Mouse (Mus musculus) c-Kit-positive CD71-positive TER-119-negative erythroid progenitor cells, embryonic 14.5 days (primary cell): Measurements from ENCODE around the gene Yeats2.

Experiments used
- DNase-seq: peaks from one replicate; pipeline ENCODE4 v3.0.0-alpha.2; 2013; ENCODE audit warnings: low read depth

Yeats2 gene

DNA sequence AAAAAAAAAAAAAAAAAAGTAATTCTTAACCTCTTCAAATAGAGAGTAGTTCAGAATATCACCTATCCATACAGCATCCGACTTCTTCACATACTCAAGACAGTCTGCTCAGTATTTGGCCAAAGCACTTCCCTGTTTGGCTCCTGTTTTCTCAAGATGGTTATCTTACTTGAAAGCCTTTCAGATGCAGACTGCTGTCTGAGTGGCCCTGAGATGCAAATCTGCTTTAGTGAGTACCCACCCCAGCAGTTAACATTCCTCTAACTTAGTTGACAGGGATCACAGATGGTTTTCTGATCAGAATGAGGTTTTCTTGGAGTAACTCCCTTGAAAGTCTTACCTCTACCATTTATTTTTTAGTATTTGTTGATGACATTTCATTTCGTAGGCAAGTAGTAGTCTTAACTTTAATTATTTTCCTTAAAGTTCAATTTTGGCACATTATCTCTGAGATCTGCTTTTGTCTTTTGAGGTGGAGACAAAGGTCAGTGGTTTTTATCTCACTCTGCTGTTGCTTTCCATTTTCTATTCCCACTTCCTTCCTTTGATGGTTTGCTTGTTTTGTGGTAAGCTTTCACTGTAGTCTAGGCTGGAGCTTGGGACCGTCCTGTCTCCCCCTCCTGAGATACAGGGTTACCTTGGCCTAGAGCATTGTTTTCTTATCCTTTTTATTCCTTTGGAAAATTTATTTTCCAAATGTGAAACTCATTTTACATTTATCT is 50.5 kb downstream of the Yeats2 start:
- DNase-seq = no peak

DNA sequence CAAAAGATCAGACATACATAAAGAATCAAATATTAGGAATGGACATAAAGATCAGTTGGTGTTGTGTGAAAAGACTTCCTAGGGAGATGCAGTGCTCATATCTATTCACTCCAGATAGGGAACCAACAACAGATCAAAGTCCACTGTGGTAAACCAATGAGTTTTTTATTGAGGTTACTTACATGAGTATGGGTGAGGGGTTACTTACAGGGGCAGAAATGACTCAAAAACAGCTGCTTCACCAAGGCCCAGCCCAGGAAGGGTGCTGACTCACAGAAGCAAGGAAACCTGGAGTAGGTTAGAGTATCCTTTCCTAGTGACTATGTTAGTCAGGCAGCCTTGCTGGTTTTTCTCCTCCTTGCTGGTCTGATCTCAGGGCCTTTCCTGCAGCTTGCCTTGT is 51.2 kb downstream of the Yeats2 start:
- DNase-seq = no peak

GRCm38 (mm10) chr16:20195546-20195945 is 54.7 kb downstream of the Yeats2 start:
- no peak for DNase-seq

DNA sequence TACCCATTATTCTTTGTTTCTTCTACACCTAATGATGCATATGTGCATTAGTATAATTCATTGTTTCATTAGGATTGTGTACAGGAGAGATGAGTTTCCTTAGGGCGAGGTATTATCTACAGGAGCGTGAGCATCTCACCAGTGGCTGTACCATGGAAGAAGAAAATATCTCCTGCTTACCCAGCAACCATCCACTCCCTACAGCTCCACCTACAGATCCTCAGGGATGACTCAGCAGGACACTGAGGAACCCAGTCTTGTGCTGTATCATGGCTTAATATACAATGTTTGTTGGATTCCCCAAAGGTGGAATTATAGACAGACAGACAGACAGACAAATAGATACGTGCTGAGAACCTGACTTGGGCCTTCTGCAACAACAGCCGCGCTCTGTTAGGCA is 56.1 kb downstream of the Yeats2 start:
- DNase-seq = no peak

DNA sequence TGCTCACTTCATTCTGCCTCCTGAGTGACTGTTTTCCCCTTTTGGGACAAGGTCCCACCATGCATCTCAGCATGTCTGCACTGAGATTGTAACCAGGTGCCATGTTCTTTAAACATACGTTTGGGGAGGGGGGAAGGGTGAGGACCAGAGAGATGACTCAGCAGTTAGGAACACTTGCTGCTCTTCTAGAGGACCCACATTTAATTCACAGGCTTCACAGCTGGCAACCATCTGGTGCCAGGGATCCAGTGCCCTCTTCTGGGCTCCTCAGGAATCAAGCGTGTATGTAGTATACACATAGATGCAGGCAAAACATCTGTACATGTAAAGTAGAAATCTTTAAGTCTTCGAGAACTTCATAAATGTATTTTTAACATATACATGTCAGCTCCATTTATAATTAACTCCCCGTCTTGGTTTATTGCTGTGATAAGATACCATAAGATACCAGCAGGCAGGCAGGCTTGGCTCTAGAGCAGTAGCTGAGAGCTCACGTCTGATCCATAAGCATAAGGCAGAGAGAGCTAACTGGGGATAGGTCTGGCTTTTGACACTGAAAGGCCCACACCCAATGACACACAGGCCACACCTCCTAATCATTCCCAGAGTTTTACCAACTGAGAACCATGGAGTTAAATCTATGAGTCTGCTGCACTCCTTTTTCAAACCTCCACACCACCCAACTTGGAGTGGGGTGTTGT is 58.8 kb downstream of the Yeats2 start:
- no peak for DNase-seq

DNA sequence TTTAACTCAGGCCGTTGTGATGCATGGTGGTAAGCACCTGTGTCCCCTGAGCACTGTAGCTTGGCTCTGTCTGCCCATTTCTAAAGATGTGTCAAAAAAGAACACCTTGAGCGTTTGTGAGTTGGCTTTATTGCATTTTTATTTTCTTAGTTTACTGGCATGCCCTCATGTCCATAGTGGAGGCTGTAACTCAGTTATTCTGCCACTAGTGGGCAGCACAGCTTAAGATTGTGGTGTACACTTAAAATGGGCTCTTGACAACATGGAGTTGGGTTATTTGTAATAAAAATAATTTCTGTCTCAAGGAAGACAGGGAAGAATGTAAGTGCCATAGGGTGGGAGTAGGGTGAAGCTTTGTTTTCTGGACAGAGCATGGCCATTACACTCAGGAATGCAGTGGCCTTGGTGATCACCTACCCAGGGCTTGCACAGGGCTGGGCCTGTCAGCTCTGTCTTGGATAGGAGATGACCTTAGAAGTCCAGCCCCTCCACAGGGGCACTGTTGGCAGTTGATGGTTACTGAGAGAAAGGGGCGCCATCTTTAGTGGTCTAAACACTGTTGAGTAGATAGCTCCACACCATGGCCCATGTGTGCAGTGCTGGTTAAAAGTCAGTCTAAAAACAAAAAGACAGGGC is 72.8 kb downstream of the Yeats2 start:
- DNase-seq = peak; percentile 59

DNA sequence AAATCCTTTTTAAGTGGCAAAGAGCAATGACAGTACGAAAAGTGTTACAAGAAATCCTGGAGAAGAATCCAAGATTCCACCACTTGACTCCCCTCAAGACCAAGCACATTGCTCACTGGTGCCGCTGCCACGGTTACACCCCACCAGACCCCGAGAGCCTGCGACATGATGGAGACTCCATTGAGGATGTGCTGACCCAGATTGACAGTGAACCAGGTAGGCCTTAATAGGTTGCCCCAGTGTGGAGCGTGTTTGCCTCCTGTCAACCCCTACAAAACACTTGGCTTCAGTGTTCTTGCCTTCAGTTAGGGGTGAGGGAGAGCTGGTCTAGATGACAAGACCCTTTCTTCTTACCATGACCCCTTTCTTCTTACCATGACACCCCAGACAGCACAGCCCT is 81.9 kb downstream of the Yeats2 start:
- DNase-seq = no peak

- no peak for DNase-seq
These were observed 85.8 kb downstream of the Yeats2 start for GRCm38 (mm10) chr16:20226676-20227075.

DNA sequence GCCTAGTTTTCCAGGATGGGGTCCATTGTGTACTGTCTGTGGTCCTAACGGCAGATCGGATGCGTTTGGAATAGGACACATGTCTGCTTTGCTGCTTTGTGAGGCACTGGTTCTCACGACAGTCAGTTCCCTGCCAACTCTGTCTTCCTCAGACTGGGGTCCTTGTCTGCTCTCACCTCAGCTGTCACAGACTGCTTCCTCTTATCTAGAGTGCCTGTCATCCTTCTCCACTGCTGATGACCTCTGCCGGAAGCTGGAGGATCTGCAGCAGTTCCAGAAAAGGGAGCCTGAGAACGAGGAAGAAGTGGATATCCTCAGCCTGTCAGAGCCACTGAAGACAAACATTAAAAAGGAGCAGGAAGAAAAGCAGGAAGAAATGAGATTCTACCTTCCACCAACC is 86.6 kb downstream of the Yeats2 start:
- no peak for DNase-seq

GRCm38 (mm10) chr16:20228167-20228566 is 87.3 kb downstream of the Yeats2 start:
- no peak for DNase-seq

- no peak for DNase-seq
These were observed 93.5 kb downstream of the Yeats2 start for GRCm38 (mm10) chr16:20234406-20234805.

DNA sequence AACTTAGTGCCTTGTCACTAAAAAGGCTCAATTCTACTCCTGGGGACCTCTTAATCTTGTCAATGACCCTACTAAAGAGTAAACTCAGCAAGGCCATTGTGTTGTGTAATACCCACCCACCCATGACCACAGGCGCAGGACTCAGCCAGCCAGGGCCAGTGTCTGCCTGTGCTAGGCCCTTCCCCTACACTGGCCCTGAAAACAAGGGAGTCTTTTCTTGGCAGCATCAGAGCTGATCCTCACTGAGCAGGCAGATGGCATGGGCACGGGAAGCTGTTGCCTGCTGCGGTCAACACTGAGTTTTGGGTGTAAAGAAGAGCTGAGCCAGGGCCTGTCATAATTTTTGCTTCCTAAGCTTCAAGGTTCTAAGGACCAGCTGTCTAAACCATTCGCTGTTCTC is 96.6 kb downstream of the Yeats2 start:
- DNase-seq = no peak

GRCm38 (mm10) chr16:20238646-20239045 is 97.8 kb downstream of the Yeats2 start:
- DNase-seq = no peak

DNA sequence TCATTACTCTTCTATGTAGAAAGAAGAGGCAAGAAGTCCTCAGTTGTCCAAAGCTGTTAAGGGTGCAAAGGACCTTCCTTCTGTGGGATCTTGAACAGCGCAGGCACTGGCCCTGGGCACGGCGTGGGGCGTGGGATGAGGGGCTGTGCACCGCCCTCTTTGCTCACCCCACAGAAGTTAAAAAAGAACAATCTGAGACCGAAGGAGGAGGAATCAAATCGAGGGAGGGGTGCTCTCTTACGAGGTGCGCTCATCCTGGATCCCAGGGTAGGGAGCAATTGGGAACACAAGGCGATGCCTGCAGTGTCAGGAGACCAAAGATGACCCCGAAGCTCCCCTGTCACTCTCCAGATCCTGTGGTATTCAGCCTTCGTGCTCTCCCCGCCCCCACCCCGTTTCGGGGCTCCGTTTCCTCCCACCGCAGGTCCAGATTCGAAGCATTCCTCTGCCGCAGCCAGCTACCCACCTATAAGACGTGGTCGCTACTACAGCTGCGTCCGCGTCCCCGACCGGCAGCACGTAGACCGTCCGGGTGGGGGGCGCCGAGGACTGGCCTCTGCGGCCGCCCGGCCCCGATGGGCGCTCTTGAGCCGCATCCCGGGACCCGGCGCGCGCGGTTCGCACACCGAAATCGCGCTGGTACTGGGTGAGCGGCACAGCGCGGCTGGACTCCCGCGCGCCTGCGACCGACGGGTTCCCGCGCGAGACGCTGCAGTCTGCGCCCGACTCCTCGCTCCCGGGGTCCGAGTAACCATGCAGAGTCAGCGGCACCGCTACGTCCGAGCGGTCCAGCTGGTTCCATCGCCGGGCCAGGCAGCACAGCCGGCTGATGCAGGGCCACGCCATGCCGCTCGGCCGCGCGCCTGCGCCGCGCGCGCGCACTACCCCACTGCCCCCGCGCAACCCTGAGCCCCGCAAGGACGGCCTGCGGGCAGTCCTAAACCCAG is 99.9 kb downstream of the Yeats2 start, which contains the start of gene Map6d1:
Map6d1 (minus strand) TSS at position 891 of the 947 bp plus-strand sequence.
- no peak for DNase-seq

- DNase-seq = no peak
These were observed 106.2 kb downstream of the Yeats2 start for GRCm38 (mm10) chr16:20247103-20247502.

DNA sequence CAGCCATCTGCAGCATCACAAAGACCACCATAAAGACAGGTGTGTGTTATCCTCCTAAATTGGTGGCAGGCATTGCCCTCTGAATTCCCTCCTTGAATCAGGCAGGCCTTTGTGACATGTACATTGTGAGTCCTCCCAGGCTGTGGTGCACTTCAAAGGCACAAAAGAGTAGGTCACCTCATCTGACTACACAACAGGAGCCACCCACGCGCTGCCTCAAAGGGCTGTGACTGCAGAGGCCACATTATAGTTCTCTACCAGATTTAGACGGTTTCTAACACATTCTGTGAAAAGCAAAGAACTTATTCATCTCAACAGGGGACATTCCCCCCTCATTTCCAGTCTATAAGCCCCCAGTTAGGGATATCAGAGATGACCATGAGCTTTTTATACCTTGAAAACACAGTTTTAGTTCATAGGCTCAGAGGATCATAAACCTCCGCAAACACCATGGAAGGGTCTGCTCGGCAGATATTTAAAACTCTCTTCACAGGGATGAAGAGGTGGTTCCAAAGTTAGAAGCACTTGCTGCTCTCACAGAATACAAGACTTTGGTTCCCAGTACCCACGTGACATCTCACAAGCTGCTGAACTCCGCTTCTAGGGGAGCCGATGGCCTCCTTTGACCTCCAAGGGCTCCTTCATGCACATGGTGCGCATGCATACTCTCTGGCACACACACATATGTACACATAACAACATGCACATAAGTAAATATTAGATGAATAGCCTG is 107.7 kb downstream of the Yeats2 start:
- DNase-seq = no peak

- no peak for DNase-seq
These were observed 117.1 kb downstream of the Yeats2 start for GRCm38 (mm10) chr16:20257926-20258325.

- no peak for DNase-seq
These were observed 124.2 kb downstream of the Yeats2 start for GRCm38 (mm10) chr16:20265089-20265488.

DNA sequence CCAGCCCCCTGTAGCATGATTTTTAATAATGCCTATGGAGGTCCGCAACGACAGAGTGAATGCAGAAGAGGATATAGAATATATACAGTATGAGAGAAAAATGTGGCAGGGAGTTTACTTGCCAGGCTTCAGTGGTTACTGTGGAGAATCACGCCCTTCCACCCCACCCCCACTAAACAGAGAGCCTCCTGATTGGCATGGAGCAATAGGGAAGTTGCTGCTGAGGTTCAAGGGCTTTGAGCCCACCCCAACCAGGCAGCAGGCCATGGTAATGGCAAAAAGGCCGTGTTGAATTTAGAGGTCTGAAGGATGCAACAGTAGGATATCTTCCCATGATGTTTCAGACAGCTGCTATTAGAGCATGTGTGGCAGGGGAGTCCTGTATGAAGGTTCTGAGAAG is 130.5 kb downstream of the Yeats2 start:
- no peak for DNase-seq

- no peak for DNase-seq
These were observed 132.1 kb downstream of the Yeats2 start for GRCm38 (mm10) chr16:20272994-20273393.

DNA sequence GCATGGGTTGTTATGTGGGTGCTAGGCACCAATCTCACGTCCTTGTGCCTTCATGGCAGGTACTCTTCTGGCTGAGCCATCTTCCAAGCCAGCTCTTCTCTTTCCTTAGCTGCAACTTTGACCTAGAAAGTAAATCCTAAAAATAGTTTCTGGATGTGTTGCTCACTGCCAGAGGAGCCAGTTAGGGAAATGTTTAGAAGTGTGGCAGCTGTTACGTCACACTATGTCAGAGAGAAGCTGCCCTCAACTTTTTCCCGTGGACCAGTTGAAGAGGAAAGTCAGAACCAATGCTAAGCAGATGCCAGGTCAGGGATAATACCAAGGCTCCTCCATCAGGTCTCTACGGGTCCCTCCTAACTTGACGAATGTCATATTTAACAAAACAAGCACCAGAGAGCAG is 138.5 kb downstream of the Yeats2 start:
- DNase-seq = no peak
